Mouse (Mus musculus): Measurements from ENCODE around the gene Cacnb4.

The Cacnb4 gene

GRCm38 (mm10) chr2:52638857-52639529 lies 37.6 kb downstream of the Cacnb4 start:
- peaks cover 27% of the 10 kb centered on the region for H3K4me1 ChIP-seq (replicated peaks; ENCODE audit: low read depth, low read length)
- no peaks in the 10 kb centered on the region for H3K27me3 ChIP-seq (ENCODE audit: insufficient read depth, low read length)
- H3K9me3 ChIP-seq (ENCODE audit: low read length): peaks cover 15% of the 10 kb centered on the region
- TF ChIP-seq NANOG (IDR thresholded peaks at IDR 0.05; ENCODE audit: borderline replicate concordance, low read length): no peak
- no peak for TF ChIP-seq CTCF (conservative IDR thresholded peaks at IDR 0.05; ENCODE audit: low read length)
- TF ChIP-seq POU5F1 (IDR thresholded peaks at IDR 0.05; ENCODE audit: borderline replicate concordance, low read length): no peak
- no peak overlapping the region for H3K4me3 ChIP-seq (replicated peaks; ENCODE audit: low read length)
- H3K36me3 ChIP-seq (ENCODE audit: insufficient read depth, low read length): no peaks in the 10 kb centered on the region

DNA sequence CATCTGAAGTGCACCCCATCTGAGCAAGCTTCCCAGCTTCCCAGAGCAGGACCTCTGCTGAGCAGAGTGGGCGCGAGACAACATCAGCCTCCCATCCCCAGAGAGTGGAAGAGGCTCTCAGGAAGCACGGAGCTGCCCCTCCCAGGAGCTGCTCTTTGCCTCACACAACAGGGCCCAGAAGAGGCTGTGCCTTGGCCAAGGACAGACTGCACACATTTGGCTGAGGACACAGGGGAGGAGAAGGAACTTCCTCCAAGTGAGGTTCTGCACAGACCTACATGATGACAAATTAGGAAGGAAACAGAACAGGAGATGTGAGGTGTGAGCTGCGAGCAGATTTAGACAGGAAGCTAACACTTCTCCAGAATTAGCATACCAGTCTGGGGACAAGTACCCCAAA lies 38.4 kb downstream of the Cacnb4 start:
- peaks cover 28% of the 10 kb centered on the region for H3K4me1 ChIP-seq (replicated peaks; ENCODE audit: low read depth, low read length)
- H3K9me3 ChIP-seq (ENCODE audit: low read length): peaks cover 15% of the 10 kb centered on the region
- no peaks in the 10 kb centered on the region for H3K27me3 ChIP-seq (ENCODE audit: insufficient read depth, low read length)
- H3K4me3 ChIP-seq (replicated peaks; ENCODE audit: low read length): no peak overlapping the region
- no peak for TF ChIP-seq NANOG (IDR thresholded peaks at IDR 0.05; ENCODE audit: borderline replicate concordance, low read length)
- no peak for TF ChIP-seq CTCF (conservative IDR thresholded peaks at IDR 0.05; ENCODE audit: low read length)
- no peak for TF ChIP-seq POU5F1 (IDR thresholded peaks at IDR 0.05; ENCODE audit: borderline replicate concordance, low read length)
- H3K36me3 ChIP-seq (ENCODE audit: insufficient read depth, low read length): no peaks in the 10 kb centered on the region

DNA sequence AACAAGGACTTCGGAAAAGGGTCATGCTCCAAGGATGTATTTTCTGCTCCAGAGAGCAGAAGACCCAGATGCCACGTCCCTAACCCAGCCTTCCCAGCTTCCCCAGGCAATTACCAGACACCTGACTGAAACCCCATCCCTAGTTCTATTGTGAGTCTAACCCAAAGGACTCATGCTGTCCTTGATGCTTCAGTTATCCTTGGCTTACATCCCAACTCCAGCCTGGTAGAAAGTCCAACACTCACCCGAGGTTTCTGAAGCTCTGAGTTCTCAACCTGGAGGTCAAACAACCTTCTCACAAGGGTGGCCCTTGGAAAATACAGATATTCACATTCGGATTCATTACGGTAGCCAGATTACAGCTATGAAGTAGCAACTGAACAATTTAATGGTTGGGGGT lies 40.6 kb downstream of the Cacnb4 start:
- TF ChIP-seq CTCF (conservative IDR thresholded peaks at IDR 0.05; ENCODE audit: low read length) (no peak), NANOG (IDR thresholded peaks at IDR 0.05; ENCODE audit: borderline replicate concordance, low read length) (no peak), POU5F1 (IDR thresholded peaks at IDR 0.05; ENCODE audit: borderline replicate concordance, low read length) (no peak)
- H3K27me3 ChIP-seq (ENCODE audit: insufficient read depth, low read length): no peaks in the 10 kb centered on the region
- H3K4me3 ChIP-seq (replicated peaks; ENCODE audit: low read length): no peak overlapping the region
- H3K9me3 ChIP-seq (ENCODE audit: low read length): peaks cover 6% of the 10 kb centered on the region
- no peaks in the 10 kb centered on the region for H3K36me3 ChIP-seq (ENCODE audit: insufficient read depth, low read length)
- H3K4me1 ChIP-seq (replicated peaks; ENCODE audit: low read depth, low read length): peaks cover 30% of the 10 kb centered on the region

DNA sequence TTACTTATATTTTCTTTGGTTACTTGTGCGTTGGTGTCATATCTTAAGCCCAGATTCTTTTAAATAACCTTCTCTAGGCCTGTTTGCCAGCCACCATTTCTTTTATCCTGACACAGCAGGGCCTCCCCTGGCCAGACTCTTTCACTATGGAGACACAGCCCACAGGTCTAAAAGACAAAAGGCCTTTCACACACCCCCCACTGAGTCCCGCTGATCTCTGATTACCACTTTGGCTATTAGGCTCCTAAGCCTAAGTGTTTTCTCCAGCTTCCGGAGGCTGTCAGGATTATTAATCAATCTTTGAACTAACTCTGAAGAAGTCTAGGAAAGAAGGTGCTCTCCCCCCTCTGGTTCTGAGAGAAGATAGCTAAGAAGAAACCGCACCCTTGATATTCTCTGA lies 41.3 kb downstream of the Cacnb4 start:
- peaks cover 35% of the 10 kb centered on the region for H3K4me1 ChIP-seq (replicated peaks; ENCODE audit: low read depth, low read length)
- H3K4me3 ChIP-seq (replicated peaks; ENCODE audit: low read length): no peak overlapping the region
- TF ChIP-seq POU5F1 (IDR thresholded peaks at IDR 0.05; ENCODE audit: borderline replicate concordance, low read length): no peak
- TF ChIP-seq NANOG (IDR thresholded peaks at IDR 0.05; ENCODE audit: borderline replicate concordance, low read length): peak; percentile 63
- no peaks in the 10 kb centered on the region for H3K27me3 ChIP-seq (ENCODE audit: insufficient read depth, low read length)
- no peaks in the 10 kb centered on the region for H3K9me3 ChIP-seq (ENCODE audit: low read length)
- H3K36me3 ChIP-seq (ENCODE audit: insufficient read depth, low read length): no peaks in the 10 kb centered on the region

- no peak for TF ChIP-seq POU5F1 (IDR thresholded peaks at IDR 0.05; ENCODE audit: borderline replicate concordance, low read length)
- TF ChIP-seq CTCF (conservative IDR thresholded peaks at IDR 0.05; ENCODE audit: low read length): peak; percentile 59
- H3K27me3 ChIP-seq (ENCODE audit: insufficient read depth, low read length): no peaks in the 10 kb centered on the region
- H3K9me3 ChIP-seq (ENCODE audit: low read length): no peaks in the 10 kb centered on the region
- H3K4me3 ChIP-seq (replicated peaks; ENCODE audit: low read length): no peak overlapping the region
- H3K4me1 ChIP-seq (replicated peaks; ENCODE audit: low read depth, low read length): peaks cover 27% of the 10 kb centered on the region
- no peaks in the 10 kb centered on the region for H3K36me3 ChIP-seq (ENCODE audit: insufficient read depth, low read length)
Observed at GRCm38 (mm10) chr2:52632880-52633279, 43.8 kb downstream of the Cacnb4 start.

- TF ChIP-seq CTCF (conservative IDR thresholded peaks at IDR 0.05; ENCODE audit: low read length) (no peak), POU5F1 (IDR thresholded peaks at IDR 0.05; ENCODE audit: borderline replicate concordance, low read length) (no peak), NANOG (IDR thresholded peaks at IDR 0.05; ENCODE audit: borderline replicate concordance, low read length) (no peak)
- H3K9me3 ChIP-seq (ENCODE audit: low read length): no peaks in the 10 kb centered on the region
- H3K4me1 ChIP-seq (replicated peaks; ENCODE audit: low read depth, low read length): peaks cover 17% of the 10 kb centered on the region
Observed at GRCm38 (mm10) chr2:52628186-52628585, 48.4 kb downstream of the Cacnb4 start.

GRCm38 (mm10) chr2:52626266-52626665 lies 50.4 kb downstream of the Cacnb4 start:
- Histone ChIP-seq H3K4me1 (replicated peaks; ENCODE audit: low read depth, low read length) (peaks cover 15% of the 10 kb centered on the region; the same call in 1 of the 2 replicates), H3K36me3 (ENCODE audit: insufficient read depth, low read length) (no peaks in the 10 kb centered on the region), H3K4me3 (replicated peaks; ENCODE audit: low read length) (no peak overlapping the region), H3K27me3 (ENCODE audit: insufficient read depth, low read length) (0 out of 2 replicates have a peak, but pooled peaks cover 5% of the 10 kb centered on the region), H3K9me3 (ENCODE audit: low read length) (no peaks in the 10 kb centered on the region)
- TF ChIP-seq CTCF (conservative IDR thresholded peaks at IDR 0.05; ENCODE audit: low read length) (no peak), NANOG (IDR thresholded peaks at IDR 0.05; ENCODE audit: borderline replicate concordance, low read length) (0 out of 2 replicates have a peak, but pooled peaks have one; percentile 15), POU5F1 (IDR thresholded peaks at IDR 0.05; ENCODE audit: borderline replicate concordance, low read length) (no peak)

More at GRCm38 (mm10) chr2:52628186-52628585, 48.4 kb downstream of the Cacnb4 start:
- Histone ChIP-seq H3K4me3 (replicated peaks; ENCODE audit: low read length) (no peak overlapping the region), H3K27me3 (ENCODE audit: insufficient read depth, low read length) (0 out of 2 replicates have a peak, but pooled peaks cover 5% of the 10 kb centered on the region), H3K36me3 (ENCODE audit: insufficient read depth, low read length) (no peaks in the 10 kb centered on the region)

DNA sequence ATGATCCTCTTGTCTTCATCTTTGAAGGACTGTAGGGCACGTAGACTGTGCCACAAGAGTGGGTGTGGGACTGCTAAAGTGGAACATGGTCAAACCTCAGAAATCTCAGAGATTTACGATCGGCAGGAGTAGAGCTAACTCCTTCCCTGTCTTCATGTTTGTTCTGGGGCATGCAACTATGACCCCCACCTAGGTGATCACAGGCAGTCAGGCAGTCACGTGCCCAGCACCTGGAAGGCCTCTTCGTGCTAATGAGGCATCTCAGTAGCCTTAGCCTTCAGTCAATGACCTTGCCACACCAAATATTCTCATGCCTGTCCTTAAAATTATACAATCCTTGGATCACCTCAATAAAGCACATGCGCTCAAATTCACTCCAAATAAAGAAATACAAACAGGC lies 50.9 kb downstream of the Cacnb4 start:
- no peak for TF ChIP-seq POU5F1 (IDR thresholded peaks at IDR 0.05; ENCODE audit: borderline replicate concordance, low read length)

DNA sequence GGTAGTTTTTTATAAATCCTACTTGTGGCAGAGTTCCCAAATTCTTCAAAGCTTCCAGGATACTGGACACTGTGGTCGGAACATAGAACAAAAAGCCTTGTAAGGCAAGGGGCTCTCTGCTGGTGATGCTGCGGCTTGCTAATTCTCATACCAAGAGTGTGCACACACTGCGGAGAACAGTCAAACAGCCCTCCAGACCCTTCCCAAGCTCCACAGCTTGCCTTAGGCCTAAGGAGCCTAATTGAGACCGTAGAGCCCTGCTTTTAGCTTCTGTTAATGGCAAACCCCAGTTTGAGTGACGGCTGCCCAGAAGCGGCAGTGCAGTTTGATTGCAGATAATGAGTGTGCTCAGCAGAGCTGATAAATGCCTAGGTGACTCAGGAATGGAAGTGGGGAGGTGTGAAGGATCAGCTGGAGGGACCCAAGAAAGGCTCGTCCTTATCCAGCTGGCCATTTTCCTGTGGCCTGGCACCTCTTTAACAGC lies 52.7 kb downstream of the Cacnb4 start:
- Histone ChIP-seq H3K4me1 (replicated peaks; ENCODE audit: low read depth, low read length) (peaks cover 12% of the 10 kb centered on the region; the same call in 1 of the 2 replicates), H3K9me3 (ENCODE audit: low read length) (no peaks in the 10 kb centered on the region), H3K27me3 (ENCODE audit: insufficient read depth, low read length) (0 out of 2 replicates have a peak, but pooled peaks cover 5% of the 10 kb centered on the region), H3K36me3 (ENCODE audit: insufficient read depth, low read length) (no peaks in the 10 kb centered on the region), H3K4me3 (replicated peaks; ENCODE audit: low read length) (no peak overlapping the region)
- TF ChIP-seq NANOG (IDR thresholded peaks at IDR 0.05; ENCODE audit: borderline replicate concordance, low read length) (no peak), POU5F1 (IDR thresholded peaks at IDR 0.05; ENCODE audit: borderline replicate concordance, low read length) (no peak)

More for the DNA sequence above, 50.9 kb downstream of the Cacnb4 start:
- Histone ChIP-seq H3K9me3 (ENCODE audit: low read length) (no peaks in the 10 kb centered on the region), H3K36me3 (ENCODE audit: insufficient read depth, low read length) (no peaks in the 10 kb centered on the region), H3K27me3 (ENCODE audit: insufficient read depth, low read length) (0 out of 2 replicates have a peak, but pooled peaks cover 5% of the 10 kb centered on the region), H3K4me1 (replicated peaks; ENCODE audit: low read depth, low read length) (peaks cover 13% of the 10 kb centered on the region; the same call in 1 of the 2 replicates), H3K4me3 (replicated peaks; ENCODE audit: low read length) (no peak overlapping the region)
